Mouse (Mus musculus) forebrain, embryonic 10.5 days (tissue): ENCODE data around the gene Shank1. TPM values are rescaled to one million over a fixed set of nuclear protein-coding genes. Genes with fewer than 3 reads are reported as not detected.

Experiments
- DNase-seq: peaks from one replicate; pipeline ENCODE4 v3.0.0-alpha.2; 2017; ENCODE audit warnings: low spot score; ENCODE audit errors: extremely low spot score
- H3K27ac ChIP-seq: fragments of 300-500 bp; sonication (generic); 2 replicates; pipeline ENCODE4 v1.5.1; 2016; ENCODE audit warnings: mild to moderate bottlenecking
- H3K27me3 ChIP-seq: fragments of 300-500 bp; sonication (generic); 2 replicates; pipeline ENCODE4 v1.6.1; 2016; ENCODE audit warnings: mild to moderate bottlenecking; ENCODE audit not compliant: poor library complexity, severe bottlenecking
- H3K36me3 ChIP-seq: fragments of 300-500 bp; sonication (generic); replicated peaks from 2 replicates; pipeline ENCODE4 v1.6.1; 2016; ENCODE audit warnings: mild to moderate bottlenecking, moderate library complexity
- H3K4me1 ChIP-seq: fragments of 300-500 bp; sonication (generic); 2 replicates; pipeline ENCODE4 v1.6.1; 2016
- H3K4me3 ChIP-seq: fragments of 300-500 bp; sonication (generic); 2 replicates; pipeline ENCODE4 v1.5.1; 2016; ENCODE audit warnings: mild to moderate bottlenecking, moderate library complexity
- H3K9me3 ChIP-seq: fragments of 300-500 bp; sonication (generic); 2 replicates; pipeline ENCODE4 v1.6.1; 2016; ENCODE audit warnings: mild to moderate bottlenecking, moderate library complexity
- WGBS: fragments of 180-500 bp; shearing (Covaris S2); methylation state at CpG from one replicate; pipeline ENCODE4 v1.1.7; 2016; 5-methylcytosine and 5-hydroxymethylcytosine counted together
- polyA plus RNA-seq: library from polyadenylated mRNA; unstranded; fragments of >200 nt; fragmentation: Nextera tagmentation; extraction: Ambion mirVana; gene quantifications from 2 replicates; pipeline ENCODE4 v1.2.1, GENCODE M21; 2016

Gene Shank1
- polyA plus RNA-seq, 1 experiment from 2014 or later = 1.4 TPM

DNA sequence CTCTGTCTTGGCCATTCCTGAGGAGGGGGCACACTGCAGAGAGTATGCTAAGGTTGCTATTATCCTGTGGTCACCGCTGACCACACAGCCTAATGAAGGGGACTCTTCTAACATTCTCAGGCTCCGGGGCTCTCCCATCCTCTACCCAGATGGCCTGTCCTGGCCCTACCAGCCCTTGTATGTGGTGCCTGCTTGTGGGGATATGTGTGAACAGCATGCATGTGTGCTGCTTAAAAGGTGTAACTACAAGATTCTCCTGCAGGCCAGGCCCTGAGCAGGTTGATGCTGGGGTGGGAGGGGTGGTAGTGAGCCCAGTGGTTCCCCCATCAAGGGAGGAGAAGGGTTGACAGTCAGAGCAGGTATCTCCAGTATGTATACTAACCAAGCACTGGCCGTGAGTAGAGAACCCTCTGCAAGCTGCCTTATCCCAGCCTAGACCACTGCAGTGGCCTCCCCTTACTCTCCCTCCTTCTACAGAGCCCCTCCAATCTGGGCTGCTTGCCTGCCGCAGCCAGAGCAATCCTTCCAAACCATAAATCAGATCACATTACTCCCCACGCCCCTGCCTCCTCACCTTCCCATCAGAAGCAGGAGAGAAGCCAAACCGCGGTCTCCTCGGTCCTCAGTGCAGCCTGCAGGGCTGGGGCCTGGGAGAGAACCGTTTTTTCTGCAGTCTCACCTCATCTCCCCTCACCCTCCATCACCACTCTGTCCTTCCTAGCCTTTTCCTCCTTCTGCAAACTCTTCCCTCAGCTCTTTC lies 2.6 kb upstream of the Shank1 start:
- Histone ChIP-seq H3K27ac (no peak overlapping the region), H3K4me1 (peaks cover 70% of the 10 kb centered on the region), H3K4me3 (no peak overlapping the region), H3K27me3 (peaks cover 64% of the 10 kb centered on the region), H3K36me3 (no peaks in the 10 kb centered on the region), H3K9me3 (no peaks in the 10 kb centered on the region)
- WGBS = 47% methylated on average over 9 of the region's 9 CpGs
- DNase-seq = no peak

- Histone ChIP-seq H3K36me3 (peaks cover 13% of the 10 kb centered on the region), H3K4me1 (peaks cover 53% of the 10 kb centered on the region), H3K27ac (peak overlapping the region; percentile 89), H3K9me3 (no peaks in the 10 kb centered on the region), H3K4me3 (peak overlapping the region; percentile 66), H3K27me3 (peaks cover 78% of the 10 kb centered on the region)
- no peak for DNase-seq
- under 1% methylated on average over 40 of the region's 40 CpGs for WGBS
Observed at GRCm38 (mm10) chr7:44310285-44310877, 328 bp downstream of the Shank1 start.

DNA sequence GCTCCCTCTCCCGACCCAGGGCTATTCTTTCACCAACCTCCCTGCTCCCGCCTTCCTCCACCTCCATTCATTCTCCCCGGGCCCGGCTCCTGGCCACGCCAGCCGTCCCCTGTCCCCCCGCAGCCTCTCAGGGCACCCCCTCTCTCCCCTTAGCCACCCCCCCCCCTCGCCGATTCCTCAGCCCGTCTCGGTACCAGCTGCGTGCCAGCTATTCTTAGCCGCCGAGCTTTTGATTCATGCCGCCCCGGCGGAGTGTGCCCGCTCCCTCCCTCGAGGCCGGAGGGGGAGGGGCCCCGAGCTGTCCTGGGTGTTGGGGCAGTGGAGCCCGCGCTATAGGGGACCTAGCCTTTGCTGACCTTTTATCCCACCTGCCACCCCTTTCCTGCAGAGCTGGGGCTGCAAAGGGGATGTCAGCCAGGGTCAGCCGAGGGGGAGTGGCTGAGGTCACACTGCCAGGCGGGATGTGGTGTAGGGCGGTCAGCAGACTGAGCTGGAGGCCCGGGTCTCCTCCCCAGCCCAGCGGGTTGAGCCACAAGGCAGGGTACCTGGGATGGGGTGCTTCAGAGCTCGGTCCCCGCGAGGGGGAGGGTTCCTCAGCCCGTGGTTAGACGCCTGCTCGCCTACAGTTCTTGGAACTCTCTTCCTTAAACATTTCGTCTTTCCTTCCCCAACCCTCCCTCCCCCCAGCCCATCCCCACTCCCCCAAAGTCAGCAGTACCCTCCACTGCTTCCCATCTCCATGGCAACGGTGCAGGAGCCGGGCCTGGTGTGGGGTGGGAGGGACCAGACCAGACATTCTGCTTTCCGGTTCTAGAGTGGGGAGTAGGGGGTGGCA lies 1.0 kb downstream of the Shank1 start:
- WGBS = 1% methylated on average over 36 of the region's 38 CpGs
- peak overlapping the region; percentile 89 for H3K27ac ChIP-seq
- peak overlapping the region; percentile 66 for H3K4me3 ChIP-seq
- DNase-seq = peak; percentile 62
- H3K9me3 ChIP-seq = no peaks in the 10 kb centered on the region
- H3K27me3 ChIP-seq = peaks cover 78% of the 10 kb centered on the region
- peaks cover 46% of the 10 kb centered on the region for H3K4me1 ChIP-seq
- peaks cover 15% of the 10 kb centered on the region for H3K36me3 ChIP-seq

DNA sequence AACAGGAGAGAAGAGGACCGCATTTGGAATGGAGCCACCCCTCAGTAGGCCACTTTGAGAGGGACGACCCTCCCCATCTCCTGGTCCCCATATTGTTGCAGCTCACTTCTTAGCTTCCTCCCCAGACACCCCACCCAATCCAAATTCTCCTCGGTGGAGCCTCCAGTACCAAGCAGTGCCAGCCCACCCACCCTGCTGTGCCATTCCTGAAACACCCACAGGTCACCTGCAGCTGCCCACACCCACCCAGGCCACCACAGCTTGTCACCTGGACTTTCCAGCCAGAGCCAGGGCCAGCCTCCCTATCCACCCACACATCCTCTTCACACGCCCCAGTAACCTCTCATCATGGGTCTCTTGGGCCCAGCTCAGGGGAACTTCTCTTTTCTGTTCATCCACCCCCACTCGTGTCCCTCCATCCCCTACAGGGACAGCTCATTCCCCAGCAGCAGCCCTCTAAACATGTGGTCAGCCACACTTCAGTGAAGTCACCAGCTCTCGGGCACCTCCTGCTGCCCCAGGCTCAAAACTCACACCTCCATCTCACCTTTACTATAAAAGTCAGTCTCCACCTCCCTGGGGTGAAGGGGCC lies 1.8 kb downstream of the Shank1 start:
- H3K9me3 ChIP-seq = no peaks in the 10 kb centered on the region
- peaks cover 16% of the 10 kb centered on the region for H3K36me3 ChIP-seq
- WGBS = 13% methylated on average over 6 of the region's 6 CpGs
- peaks cover 39% of the 10 kb centered on the region for H3K4me1 ChIP-seq
- no peak for DNase-seq
- peak overlapping the region; percentile 66 for H3K4me3 ChIP-seq
- peak overlapping the region; percentile 89 for H3K27ac ChIP-seq
- H3K27me3 ChIP-seq = peaks cover 71% of the 10 kb centered on the region

DNA sequence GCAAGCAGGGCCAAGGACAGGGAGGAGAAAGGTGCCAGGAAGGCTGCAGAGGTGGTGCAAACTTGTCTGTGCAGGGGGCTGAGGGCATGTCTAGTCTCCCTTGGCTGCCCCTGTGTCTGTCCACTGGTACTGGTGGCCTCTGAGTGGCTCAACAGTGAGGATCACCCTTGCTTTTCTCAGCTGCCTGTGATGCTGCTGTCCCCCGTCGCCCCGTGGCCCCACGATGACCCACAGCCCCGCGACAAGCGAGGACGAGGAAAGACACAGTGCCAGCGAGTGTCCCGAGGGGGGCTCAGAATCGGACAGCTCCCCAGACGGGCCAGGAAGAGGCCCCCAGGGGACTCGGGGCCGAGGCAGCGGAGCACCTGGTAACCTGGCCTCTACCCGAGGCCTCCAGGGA lies 2.4 kb downstream of the Shank1 start:
- no peak overlapping the region for H3K27ac ChIP-seq
- DNase-seq = no peak
- H3K27me3 ChIP-seq = peaks cover 64% of the 10 kb centered on the region
- WGBS = 63% methylated on average over 16 of the region's 16 CpGs
- peaks cover 16% of the 10 kb centered on the region for H3K36me3 ChIP-seq
- H3K4me3 ChIP-seq = no peak overlapping the region
- no peaks in the 10 kb centered on the region for H3K9me3 ChIP-seq
- peaks cover 33% of the 10 kb centered on the region for H3K4me1 ChIP-seq

- Histone ChIP-seq H3K36me3 (peaks cover 35% of the 10 kb centered on the region), H3K4me1 (no peaks in the 10 kb centered on the region), H3K4me3 (no peak overlapping the region), H3K9me3 (no peaks in the 10 kb centered on the region), H3K27me3 (peaks cover 10% of the 10 kb centered on the region), H3K27ac (no peak overlapping the region)
- 35% methylated on average over 4 of the region's 4 CpGs for WGBS
- DNase-seq = no peak
Observed at GRCm38 (mm10) chr7:44317913-44318312, 7.9 kb downstream of the Shank1 start.

DNA sequence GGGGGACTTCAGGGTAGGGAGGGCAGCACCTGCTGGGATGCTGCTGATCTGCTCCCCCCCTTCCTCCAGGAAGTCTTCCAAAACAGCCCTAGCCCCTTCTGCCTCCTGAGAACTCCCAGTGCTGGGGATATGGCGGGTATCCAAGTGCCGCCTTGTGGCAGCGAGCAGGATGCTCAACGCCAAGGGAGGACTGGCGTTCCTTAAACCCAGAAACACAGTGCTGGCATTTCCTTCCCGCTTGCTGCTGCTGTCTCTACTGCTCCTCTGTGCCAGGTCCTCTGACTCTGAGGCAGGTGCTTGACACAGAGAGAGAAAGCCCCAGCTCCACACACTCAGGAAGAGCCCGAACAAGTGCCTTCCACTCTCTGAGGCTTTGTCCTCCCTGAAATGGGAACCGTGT lies 10.8 kb downstream of the Shank1 start:
- no peak for DNase-seq
- WGBS = 63% methylated on average over 8 of the region's 8 CpGs
- Histone ChIP-seq H3K36me3 (peaks cover 23% of the 10 kb centered on the region), H3K4me1 (no peaks in the 10 kb centered on the region), H3K27ac (no peak overlapping the region), H3K9me3 (no peaks in the 10 kb centered on the region), H3K27me3 (no peaks in the 10 kb centered on the region; the same call in 1 of the 2 replicates), H3K4me3 (no peak overlapping the region)

- Histone ChIP-seq H3K4me1 (peaks cover 9% of the 10 kb centered on the region), H3K36me3 (peaks cover 20% of the 10 kb centered on the region), H3K27ac (no peak overlapping the region), H3K27me3 (peaks cover 10% of the 10 kb centered on the region), H3K4me3 (no peak overlapping the region), H3K9me3 (no peaks in the 10 kb centered on the region)
- DNase-seq = no peak
- 87% methylated on average over 1 of the region's 1 CpGs for WGBS
Observed at GRCm38 (mm10) chr7:44322290-44322689, 12.2 kb downstream of the Shank1 start.

DNA sequence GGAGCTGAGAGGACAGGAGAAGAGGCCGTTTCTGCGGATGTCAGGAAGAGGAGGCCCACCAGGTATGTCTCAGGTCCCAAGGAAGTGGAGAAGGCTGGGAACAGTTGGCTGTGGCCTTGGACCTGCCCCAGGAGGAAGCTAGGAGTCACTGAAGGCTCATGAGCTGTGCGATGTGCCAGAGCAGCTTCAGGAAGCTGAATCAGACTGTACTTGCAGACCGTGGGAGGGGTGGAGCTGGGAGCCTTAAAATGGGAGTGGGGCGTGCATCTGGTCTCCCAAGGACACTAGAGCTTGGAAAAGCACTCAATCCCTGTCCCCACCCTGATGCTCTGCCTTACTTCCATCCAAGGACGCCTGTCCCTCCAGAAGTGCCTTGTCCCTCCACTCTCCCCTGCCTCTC lies 16.6 kb downstream of the Shank1 start:
- H3K36me3 ChIP-seq = no peaks in the 10 kb centered on the region; the same call in 1 of the 2 replicates
- no peak for DNase-seq
- H3K27me3 ChIP-seq = peaks cover 10% of the 10 kb centered on the region
- 74% methylated on average over 6 of the region's 6 CpGs for WGBS
- H3K4me3 ChIP-seq = no peak overlapping the region
- H3K27ac ChIP-seq = 0 out of 2 replicates have a peak overlapping the region, but pooled peaks have one; percentile 51
- no peaks in the 10 kb centered on the region for H3K9me3 ChIP-seq
- peaks cover 9% of the 10 kb centered on the region for H3K4me1 ChIP-seq

GRCm38 (mm10) chr7:44332336-44332735 lies 22.3 kb downstream of the Shank1 start:
- Histone ChIP-seq H3K36me3 (no peaks in the 10 kb centered on the region), H3K4me1 (peaks cover 22% of the 10 kb centered on the region), H3K9me3 (no peaks in the 10 kb centered on the region), H3K27me3 (peaks cover 43% of the 10 kb centered on the region), H3K4me3 (no peak overlapping the region), H3K27ac (no peak overlapping the region)
- 76% methylated on average over 3 of the region's 3 CpGs for WGBS
- no peak for DNase-seq

DNA sequence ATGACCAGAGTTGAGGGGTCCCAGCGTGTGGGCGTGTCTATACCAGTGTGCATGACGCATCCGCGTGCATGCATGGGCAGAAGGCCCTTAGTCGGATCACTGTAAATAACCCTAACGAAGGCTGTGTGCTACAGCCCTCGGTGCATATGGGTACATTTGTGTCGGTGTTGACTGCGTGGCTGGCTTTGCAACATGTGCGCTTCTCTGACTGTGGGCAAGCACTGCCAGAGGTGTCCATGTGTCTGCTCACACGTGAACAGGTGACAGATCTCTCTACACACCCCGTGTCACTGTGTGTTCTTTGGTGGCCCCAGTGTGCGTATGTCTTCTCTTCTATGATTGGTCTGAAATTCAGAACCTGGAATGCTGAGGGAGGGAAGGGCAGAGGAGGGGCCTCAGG lies 24.1 kb downstream of the Shank1 start:
- DNase-seq = no peak
- H3K4me1 ChIP-seq = peaks cover 25% of the 10 kb centered on the region
- WGBS = 77% methylated on average over 14 of the region's 14 CpGs
- no peak overlapping the region for H3K27ac ChIP-seq
- no peaks in the 10 kb centered on the region for H3K9me3 ChIP-seq
- H3K36me3 ChIP-seq = no peaks in the 10 kb centered on the region
- peaks cover 61% of the 10 kb centered on the region for H3K27me3 ChIP-seq
- no peak overlapping the region for H3K4me3 ChIP-seq

- 5% methylated on average over 25 of the region's 40 CpGs for WGBS
- DNase-seq = peak; percentile 48
- Histone ChIP-seq H3K36me3 (no peaks in the 10 kb centered on the region), H3K4me1 (peaks cover 25% of the 10 kb centered on the region), H3K9me3 (no peaks in the 10 kb centered on the region), H3K27me3 (peaks cover 72% of the 10 kb centered on the region), H3K27ac (peak overlapping the region; percentile 35; the same call in 1 of the 2 replicates), H3K4me3 (peak overlapping the region; percentile 63)
Observed at GRCm38 (mm10) chr7:44335031-44335878, 25.2 kb downstream of the Shank1 start.
